Mouse (Mus musculus): ENCODE measurements around the gene Plet1.

Gene Plet1

GRCm38 (mm10) chr9:50536603-50537135 lies 42.3 kb downstream of the Plet1 start:
- no peak for DNase-seq

- DNase-seq: no peak
Observed at GRCm38 (mm10) chr9:50537295-50537694, 43.0 kb downstream of the Plet1 start.

DNA sequence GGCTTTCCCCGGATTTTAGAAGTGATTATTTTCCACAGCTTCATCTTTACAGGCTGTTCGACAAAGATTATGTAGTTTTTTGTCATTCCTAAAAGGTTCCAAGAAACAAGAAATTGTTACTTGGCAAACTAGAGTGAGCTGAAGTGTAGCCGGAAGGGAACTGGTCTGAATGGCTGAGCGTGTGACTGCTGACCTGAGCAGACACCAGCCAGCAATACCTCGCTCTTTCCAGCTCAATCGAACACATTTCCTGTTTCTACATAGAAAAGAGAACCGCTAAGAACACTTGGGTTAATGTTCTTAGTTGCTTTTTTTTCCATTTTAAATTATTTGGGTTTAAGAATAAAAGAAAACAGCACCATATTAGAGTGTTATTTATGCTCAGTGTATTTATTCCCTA lies 45.8 kb downstream of the Plet1 start:
- no peak for DNase-seq

GRCm38 (mm10) chr9:50542401-50542800 lies 48.1 kb downstream of the Plet1 start:
- no peak for DNase-seq

- DNase-seq: no peak
Observed at GRCm38 (mm10) chr9:50547859-50548478, 53.6 kb downstream of the Plet1 start.

DNA sequence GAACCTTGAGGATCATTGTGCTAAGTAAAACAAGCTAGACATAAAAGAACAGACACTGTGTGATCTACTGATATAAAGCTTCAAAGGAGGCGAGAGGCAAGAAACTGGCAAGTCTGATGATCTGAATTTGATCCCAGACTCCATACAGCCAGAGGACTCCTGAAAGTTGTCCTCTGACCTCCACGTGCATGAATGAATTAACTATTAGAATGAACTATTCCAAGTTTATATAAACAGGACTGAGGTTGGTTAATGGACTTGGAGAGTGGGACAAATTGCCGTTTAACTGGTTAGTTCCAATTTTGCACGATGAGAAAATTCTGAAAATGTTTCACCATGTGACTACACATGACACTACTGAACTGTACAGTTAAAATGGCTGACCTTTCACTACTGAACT lies 54.6 kb downstream of the Plet1 start:
- no peak for DNase-seq

DNA sequence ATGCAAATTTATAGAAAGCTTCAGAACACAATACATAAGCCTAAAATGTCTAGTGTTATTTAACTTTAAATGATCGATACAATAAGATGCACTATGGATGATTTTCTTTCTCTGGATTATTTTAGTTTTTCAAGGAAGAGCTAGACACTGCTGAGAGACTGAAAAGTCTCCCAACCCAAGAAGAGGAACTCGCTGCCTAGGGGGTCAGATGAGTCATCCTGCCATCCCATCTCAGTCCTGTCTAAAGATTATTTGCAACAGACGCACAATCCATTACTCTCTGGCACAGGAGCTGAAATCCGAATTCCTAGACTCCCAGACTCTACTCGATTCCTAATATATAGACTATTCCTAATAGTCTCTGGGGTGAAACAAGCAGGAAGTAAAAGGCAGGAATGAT lies 57.9 kb downstream of the Plet1 start:
- DNase-seq: no peak

DNA sequence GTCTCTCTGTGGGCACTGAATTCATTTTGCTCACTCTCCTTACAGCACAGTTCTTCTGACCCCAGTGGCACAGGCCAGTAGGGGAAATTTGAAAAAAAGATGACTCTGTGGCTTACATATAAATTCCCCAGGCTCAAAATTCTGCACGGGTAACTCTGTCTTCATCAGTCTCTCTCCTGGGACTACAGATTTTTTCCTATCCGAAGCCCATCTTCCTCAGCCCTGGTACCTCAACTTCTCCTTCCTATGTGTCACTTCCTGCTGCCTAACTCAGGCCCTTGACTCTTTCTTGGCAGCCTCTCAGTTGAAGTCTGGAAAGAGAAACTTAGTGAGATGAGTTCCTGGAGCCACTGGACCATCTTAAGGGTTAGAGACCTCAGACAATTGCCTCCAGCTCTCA lies 59.2 kb downstream of the Plet1 start:
- DNase-seq: no peak

DNA sequence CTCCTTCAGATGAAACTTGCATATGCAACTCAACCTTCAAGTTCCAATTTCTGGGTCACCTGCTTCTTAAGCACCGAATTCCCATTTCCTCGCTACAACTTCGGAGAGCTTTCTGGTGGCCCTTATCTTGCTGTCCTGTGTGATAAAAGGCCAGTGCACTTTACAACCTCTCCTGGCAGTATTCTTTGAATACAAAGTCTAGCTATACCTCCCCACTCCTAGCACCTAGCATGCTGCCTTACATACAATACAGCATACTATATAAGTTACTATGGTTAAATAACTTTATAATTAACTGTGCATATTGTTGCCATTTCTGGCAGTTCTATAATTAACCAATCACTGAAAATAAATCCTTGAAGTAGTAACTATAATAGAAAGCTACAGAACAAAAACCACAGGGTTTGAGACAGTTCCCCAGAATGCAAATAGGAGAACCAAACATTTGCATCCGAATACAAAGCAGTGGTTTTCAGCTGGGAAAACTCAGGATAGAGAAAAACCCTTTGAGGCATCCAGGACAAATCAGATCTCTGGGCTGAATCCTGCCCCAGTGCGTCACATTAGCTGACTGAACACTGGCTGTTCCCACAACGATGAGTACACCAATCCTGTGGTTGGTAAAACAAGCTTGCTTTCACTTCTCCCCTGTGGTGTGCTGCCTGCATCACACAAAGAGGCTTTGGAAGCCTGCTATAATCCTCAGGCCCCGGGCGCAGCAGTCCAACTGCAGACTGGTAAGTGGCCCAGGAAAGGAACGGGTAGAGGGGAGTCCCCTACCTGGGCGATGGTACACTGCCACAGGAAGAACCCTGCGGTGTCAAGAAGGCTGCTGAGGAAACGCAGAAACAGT lies 60.1 kb downstream of the Plet1 start, which contains the start of gene Il18:
Gene Il18 (plus strand): TSS at position 587 of the 853 bp plus-strand sequence.
- DNase-seq: peak; percentile 30 to 38

- DNase-seq: no peak
Observed at GRCm38 (mm10) chr9:50555094-50555446, 60.7 kb downstream of the Plet1 start, which contains the start of gene Bco2. Gene Bco2, minus strand, starts transcription at chr9:50555181.

Measured in lung, postnatal 4 days (tissue).